Mouse (Mus musculus) liver (tissue): Measurements from ENCODE around the gene Atp1b3.
A peak's percentile ranks its signal among the peaks of the same experiment; 100 is the strongest.
"Not testable (repeated sequence)": the region's sequence is repeated elsewhere in the genome, so short reads cannot be mapped to it uniquely, and the experiment has no call there.

Source experiments
- DNase-seq: peaks from one replicate; pipeline ENCODE4 v3.0.0-alpha.2; 2020; ENCODE audit warnings: mixed read lengths

The Atp1b3 gene

GRCm38 (mm10) chr9:96364141-96364838, at the start of gene Atp1b3:
Atp1b3 (minus strand) TSS chr9:96364442.
- DNase-seq: peak; percentile 100

DNA sequence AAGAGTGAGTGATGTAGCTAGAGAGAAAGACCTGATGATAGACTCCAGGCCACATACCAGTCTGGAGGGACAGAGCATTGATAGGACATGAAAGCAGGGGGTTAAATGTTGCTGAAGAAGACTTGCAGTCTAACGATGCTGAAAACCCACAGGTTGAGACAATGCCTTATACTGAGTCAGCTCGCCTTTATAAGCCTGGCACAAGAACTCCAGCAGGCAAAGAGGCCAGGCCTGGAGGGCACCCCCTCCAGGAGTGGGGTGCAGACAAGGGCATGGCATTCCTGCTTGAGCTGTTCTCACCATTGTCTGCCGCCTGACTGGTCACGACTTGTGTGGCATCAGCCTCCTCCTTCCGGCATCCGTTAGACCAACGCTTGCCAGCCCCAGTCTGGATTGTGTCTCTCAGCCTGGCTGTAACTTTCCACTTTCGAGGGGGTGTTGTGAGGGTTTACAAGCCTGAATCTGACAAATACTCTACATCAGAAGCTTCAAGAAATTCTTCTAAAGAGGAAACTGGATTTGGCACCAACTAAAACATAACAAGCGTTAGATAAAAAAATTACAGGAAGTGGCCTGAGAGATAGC, 48.7 kb upstream of the Atp1b3 start:
- DNase-seq: no peak

GRCm38 (mm10) chr9:96404312-96404711, 40.1 kb upstream of the Atp1b3 start:
- no peak for DNase-seq

DNA sequence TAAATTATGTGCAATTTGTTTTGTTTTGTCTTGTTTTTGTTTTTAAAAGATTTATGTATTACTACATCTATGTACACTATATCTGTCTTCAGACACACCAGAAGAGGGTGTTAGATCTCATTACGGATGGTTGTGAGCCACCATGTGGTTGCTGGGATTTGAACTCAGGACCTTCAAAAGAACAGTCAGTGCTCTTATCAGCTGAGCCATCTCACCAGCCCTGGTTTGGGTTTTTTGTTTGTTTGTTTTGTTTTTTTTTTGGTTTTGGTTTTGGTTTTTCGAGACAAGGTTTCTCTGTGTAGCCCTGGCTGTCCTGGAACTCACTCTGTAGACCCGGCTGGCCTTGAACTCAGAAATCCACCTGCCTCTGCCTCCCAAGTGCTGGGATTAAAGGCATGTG, 35.7 kb upstream of the Atp1b3 start:
- DNase-seq: not testable (repeated sequence)

GRCm38 (mm10) chr9:96399425-96399878, 35.2 kb upstream of the Atp1b3 start:
- no peak for DNase-seq

DNA sequence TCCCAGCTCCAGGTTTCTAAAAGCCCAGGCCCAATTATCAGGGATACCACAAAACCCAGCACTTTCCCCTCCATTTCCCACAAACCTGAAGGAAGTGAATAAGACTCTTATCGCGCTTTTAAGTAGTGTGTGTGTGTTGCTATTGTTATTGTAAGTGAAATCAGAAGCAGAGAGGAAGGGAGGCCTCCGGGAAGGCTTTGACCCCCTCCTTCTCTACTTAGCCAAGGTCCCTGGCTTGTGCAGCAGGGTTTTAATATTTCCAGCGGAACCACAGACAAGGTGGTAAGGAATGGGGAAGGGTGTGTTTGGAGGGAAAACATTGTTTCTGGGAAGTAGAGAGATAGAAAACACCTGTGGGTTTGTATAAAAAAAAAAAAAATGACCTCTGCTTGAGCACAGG, 34.4 kb upstream of the Atp1b3 start:
- DNase-seq: no peak

DNA sequence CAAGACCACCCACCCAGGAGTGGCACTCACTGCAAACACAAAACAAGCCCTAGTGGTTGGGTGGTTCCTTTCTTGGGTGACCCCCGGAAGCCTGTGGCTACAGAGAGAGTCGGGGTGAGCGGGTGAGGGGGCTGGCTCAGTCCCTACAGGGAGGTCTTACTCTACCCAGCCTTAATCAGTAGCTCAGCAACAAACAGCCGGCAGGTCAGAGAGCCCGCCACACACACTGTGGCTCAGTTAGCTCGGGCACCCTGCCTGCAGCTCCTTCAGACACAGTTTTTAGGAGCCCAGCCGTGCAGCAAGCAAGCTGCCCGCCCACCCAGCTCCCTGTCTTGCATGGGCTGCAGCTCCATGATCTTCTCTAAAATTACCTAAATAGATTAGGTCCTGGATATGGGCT, 33.9 kb upstream of the Atp1b3 start:
- DNase-seq: no peak

DNA sequence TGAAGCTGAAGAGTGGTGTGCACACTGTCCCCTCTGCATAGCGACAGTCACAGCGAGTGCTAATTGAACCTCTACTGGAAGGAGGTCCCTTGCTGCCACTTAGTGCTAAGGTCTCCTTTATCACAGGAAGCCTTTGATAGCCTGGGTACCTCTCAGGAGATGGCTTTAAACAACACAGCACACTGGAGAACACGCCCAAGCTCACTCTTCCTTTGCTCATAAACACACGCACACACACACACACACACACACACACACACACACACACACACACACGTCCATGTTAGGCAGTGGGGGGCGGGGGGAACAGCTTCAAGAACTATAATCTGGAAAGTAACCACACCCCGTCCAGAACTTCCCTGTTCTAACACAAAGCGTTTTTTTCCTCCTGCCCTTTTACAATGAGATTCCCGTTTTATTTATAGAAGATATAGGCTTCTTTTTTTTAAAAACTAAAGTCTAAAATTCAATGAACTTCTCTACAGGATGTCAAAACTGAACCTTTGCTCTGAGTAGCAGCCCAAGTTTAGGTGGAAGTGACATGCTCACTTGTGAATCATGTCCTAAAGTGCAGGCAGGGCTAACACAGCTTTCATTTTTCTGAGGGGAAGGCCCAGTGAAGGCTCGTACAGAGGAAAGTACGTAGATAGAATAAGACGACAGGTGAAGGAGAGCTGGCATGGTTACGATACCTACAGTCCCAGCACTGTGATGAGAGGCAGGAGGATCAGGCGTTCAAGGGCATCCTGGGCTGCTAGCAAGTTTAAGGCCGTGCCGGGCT, 30.9 kb upstream of the Atp1b3 start:
- DNase-seq: peak; percentile 31

GRCm38 (mm10) chr9:96393731-96394235, 29.5 kb upstream of the Atp1b3 start:
- DNase-seq: no peak

DNA sequence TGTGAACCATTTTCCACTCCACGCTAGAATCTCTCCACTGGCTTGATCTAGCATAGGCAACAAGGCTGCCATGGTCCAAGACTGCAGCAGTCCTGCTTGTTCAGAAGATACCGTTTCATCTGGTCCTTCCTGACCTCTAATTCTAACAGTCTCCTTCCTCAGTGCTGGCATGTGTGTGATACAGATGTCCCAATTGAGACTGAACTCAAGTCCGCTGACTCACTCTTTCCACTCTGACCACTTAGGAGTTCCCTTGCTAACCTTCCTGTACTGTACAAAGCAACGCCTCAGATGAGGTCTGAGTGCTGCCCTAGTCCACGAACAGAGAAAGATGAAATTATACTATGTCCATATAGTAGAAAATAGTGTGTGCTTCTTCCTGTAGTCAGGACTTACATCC, 28.9 kb upstream of the Atp1b3 start:
- no peak for DNase-seq

DNA sequence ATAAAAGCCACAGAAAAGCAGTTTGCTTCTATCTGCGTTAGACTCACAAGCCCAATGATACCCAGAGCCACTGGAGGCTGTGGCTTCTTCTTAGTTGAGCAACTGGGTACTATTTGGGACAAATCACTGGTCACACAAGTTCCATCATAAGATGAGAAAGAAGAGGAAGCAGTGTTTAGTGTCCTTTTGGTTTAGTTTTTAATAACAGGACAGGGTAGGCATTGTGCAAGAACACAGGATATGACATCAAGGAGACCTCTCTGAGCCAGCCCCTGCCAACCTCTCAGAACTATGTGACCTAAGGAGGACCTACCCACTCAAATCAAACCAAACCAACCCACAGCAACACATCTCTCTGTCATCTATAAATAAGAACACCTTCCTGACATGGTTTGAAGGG, 27.7 kb upstream of the Atp1b3 start:
- DNase-seq: no peak

GRCm38 (mm10) chr9:96383714-96384487, 19.7 kb upstream of the Atp1b3 start:
- no peak for DNase-seq

DNA sequence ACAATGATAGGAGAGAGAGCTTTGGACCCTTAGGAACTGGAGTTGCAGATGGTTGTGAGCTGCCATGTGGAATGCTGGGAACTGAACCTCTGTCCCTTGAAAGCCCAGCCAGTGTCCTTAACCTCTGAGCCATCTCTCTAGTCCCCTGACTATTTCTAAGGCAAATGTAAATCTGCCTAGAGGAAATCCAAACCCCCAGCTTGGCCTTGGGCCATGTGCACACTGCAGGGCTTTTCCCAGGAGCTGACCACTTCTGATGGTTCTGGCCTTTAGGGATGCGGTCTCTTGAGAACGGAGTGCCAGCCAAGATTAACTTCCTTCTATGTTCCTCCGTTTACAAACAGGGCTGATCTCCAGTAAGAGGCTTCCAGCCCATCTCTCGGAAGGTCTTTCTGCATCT, 18.5 kb upstream of the Atp1b3 start:
- DNase-seq: no peak

- peak; percentile 29 for DNase-seq
Measured at GRCm38 (mm10) chr9:96381393-96381792, 17.2 kb upstream of the Atp1b3 start.

GRCm38 (mm10) chr9:96379551-96379950, 15.3 kb upstream of the Atp1b3 start:
- DNase-seq: no peak

DNA sequence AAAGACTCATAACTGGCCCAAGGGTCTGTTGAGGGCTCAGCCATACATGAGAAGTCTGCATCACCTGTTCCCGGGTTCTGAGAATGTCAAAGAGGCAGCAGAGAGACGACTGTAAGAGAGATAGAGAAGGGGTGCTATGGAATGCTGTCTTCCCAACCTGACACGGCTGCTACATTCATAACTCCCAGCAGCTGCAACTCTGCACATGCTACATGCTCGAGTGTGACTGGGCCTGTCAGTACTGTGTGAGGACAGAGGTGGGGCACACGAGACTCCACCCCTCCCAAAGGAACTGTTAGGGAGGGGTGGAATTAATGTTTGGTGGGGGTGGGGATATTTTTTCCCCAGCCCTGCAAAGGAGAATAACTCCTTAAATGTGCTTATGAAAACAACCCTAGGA, 14.5 kb upstream of the Atp1b3 start:
- no peak for DNase-seq

DNA sequence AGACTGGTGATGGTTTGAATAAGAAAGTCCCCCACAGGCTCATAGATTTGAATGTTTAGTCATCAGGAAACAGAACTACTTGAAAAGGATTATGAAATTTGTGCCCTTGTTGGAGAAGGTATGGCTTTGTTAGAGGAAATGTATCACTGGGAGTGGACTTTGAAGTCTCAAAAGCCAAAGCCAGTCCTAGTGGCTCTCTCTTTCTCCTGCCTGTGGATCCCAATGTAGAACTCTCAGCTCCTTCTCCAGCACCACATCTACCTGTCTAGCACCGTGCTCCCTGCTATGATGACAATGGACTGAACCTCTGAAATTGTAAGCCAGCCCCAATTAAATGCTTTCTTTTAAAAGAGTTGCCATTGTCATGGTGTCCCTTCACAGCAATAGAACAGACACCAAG, 12.9 kb upstream of the Atp1b3 start:
- DNase-seq: no peak

DNA sequence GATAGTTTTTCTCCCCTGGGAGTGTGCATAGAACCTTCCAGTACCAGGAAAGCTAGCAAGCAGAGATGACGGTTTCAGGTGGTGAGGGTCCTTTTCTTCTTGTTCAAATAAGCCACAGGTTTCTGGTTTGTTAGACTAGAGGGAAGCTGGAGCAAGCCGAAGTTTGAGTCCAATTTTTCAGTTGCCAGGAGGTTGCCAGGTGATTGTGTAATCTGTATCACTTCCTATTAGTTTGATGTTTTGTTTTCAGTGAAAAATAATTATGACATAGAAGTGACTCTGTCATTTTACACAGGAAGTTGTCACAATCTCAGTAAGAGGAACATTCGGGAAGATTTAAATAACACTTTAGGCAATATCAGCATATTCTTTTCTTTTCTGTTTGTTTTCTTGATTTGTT, 11.6 kb upstream of the Atp1b3 start:
- DNase-seq: no peak

DNA sequence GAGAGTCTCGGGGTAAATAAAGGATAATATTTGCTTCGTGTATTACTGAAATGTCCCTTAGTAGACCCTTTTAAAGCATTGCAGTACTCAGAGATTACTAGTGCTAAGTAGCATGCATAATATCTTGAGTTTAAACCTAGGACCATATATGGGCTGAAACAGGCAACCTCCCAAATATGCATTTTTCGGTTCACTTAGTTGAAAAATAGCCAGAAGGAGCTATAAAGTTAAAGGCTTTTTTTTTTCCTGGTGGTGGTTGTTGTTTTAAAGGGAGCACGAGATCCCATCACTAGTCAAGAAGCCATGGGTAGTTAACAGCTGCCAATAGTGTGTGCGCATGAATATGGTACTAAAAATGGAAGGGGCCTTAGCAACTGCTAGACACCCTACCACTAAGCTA, 6.8 kb upstream of the Atp1b3 start:
- no peak for DNase-seq

- no peak for DNase-seq
Measured at GRCm38 (mm10) chr9:96369654-96370384, 5.6 kb upstream of the Atp1b3 start.

- no peak for DNase-seq
Measured at GRCm38 (mm10) chr9:96365271-96365872, 1.1 kb upstream of the Atp1b3 start.
